Mouse (Mus musculus): ENCODE results near the gene Lysmd3.
"Not testable (repeated sequence)": the region's sequence is repeated elsewhere in the genome, so short reads cannot be mapped to it uniquely, and the experiment has no call there.

Lysmd3 gene

GRCm38 (mm10) chr13:81657351-81658052 lies at the start of gene Lysmd3:
Lysmd3 (plus strand) TSS chr13:81657663.
- peak; percentile 96 to 97 for DNase-seq

GRCm38 (mm10) chr13:81610349-81610748 lies 47.1 kb upstream of the Lysmd3 start:
- no peak for DNase-seq

GRCm38 (mm10) chr13:81627861-81628260 lies 29.6 kb upstream of the Lysmd3 start:
- not testable (repeated sequence) for DNase-seq

DNA sequence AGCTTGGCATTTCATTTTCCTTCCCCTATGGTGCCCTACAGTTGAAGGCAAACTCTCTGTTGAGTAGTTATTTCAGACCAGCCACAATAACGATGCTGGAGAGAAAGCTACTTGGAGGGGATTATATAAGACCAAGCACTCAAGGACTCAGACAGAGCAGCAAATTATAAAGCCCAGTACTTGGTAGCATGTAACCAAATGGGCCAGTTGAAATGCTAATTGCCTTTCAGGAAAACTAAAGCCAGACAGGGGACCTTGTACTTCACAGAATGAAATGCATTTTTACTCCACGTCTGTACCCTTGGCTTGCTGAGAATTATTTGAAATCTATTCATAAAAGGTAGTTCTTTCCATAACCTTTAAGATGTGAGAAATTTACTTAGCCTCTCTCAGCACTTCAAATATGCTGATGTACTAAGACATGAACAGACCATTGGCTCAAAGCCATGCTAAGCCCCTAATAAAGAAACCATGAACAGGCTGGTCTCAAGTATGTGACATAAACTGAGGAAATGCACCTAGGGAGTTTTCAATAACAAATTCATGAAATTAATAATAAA lies 28.8 kb upstream of the Lysmd3 start:
- no peak for DNase-seq

DNA sequence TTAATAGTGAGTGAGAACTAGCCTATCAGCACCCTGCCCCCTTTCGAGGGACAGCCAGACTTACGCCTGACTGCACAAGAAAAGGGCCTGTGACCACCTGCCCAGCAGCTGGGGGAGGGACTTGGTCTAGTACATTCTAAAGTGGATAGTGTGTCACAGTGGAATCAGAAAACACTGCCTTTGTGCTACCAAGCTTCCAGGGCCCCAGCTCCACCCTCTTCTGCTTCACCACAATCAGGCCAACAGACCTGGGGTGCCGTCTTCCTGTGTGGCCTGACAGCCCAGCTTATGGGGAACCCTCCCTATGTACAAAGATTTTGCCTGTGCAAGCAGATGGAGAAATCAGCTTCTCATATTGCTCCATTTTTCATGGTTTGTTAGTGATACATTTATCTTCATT lies 28.1 kb upstream of the Lysmd3 start:
- peak in 1 of 2 experiments; percentile 2 for DNase-seq

- no peak for DNase-seq
These were observed 26.9 kb upstream of the Lysmd3 start for GRCm38 (mm10) chr13:81630566-81630965.

DNA sequence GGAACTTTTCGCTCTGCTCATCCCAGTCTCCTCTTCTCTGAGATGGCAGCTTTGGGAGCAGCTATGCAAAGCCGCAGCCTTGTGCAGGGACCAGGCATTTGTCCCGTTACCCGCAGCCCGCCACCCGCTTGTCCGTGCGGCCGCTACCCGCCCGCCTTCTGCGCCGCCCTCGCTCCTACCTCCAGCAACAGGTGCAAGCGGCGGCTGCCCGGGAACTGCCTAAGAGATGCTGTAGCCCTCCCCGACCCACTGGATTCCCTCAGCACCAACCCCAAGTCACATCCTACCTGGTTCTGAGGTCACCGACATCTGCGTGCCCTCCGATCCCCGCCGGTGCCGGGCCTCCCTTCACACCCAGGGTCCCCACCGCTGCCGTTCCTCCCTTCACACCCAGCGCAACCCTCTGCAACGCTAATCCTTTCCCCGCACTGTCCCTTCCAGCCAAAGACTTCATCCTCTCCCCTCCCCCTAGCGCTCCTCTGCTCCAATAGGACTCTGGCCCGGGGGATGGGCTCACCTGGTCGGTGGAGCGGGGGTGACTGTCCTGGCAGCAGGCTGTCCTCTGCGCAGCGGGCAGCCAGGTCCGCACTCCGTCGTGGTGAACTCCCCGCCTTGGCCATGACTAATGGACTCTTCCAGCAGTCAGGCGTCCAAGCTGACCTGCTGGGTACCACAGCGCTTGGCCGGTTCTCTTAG lies 24.6 kb upstream of the Lysmd3 start, which contains the start of gene Adgrv1:
Adgrv1 (minus strand) TSS at position 435 of the 696 bp plus-strand sequence.
- peak; percentile 87 to 89 for DNase-seq

- DNase-seq: no peak
These were observed 17.8 kb upstream of the Lysmd3 start for GRCm38 (mm10) chr13:81639624-81640023.

- no peak for DNase-seq
These were observed 16.6 kb upstream of the Lysmd3 start for GRCm38 (mm10) chr13:81640881-81641280.

DNA sequence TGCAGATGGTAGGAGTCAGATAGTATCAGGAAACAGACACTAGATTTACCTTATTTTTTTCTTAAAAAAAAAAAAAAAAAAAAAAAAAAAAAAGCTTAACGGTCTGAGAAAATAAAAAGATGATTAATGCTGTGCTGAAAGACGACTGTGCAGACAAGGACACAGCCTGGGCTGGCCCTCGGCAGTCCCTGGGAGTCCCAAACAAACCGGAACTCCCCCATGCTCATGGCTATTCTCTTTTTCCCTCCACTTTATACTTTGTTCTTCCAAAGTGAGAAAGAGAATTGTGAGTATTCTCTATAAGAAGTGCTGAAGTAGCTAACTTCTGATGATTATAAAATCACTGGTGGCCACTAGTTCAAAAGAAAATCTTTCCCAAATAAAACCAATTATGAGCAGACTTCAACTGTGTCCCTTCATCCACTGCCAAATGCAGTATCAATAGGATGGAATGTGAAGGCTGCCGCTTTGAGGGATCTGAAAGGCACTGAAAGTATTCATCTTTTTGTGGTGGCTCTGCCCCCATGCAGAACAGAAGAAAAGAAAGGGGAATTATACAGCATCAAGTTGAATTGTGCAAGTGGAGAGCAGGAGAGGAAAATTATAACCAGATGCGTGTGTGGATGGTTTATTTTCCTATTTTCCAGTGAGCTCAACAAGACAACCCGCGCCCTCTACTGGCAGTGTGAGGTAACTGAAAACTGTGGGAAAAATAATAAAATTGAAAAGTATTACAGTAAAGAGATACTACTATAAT lies 16.0 kb upstream of the Lysmd3 start:
- DNase-seq: peak; percentile 74 to 77

DNA sequence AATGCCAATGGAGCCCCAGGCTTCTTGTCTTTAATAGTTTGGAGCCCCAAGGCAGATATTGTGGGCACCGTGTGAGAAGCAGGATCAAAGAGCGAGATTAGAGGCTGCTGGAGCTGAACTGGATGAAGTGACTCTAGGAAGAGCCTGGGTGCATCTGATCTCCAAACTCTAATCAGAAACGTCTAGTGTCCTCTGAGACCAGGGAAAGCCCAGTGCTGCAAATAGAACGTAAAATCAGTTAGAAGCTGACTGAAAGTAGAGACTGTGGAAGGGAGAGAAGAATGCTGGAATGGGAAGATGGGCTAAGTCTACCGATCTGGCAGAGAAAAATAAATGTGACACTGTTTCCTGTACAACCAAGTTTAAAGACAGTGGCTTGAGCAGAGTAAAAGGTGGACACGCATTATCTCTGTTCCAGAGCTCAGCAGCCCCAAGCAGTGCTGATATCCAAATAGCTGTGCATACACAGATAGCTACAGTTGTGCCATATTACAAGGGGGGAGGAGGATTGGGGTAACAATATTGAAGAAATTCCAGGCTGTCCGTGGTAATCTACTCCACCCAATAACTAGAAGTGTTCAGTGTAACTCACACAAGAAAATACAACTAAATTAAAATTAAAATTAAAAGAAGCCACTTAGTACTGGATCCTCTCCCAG lies 14.8 kb upstream of the Lysmd3 start:
- DNase-seq: no peak

- no peak for DNase-seq
These were observed 13.4 kb upstream of the Lysmd3 start for GRCm38 (mm10) chr13:81644047-81644565.

DNA sequence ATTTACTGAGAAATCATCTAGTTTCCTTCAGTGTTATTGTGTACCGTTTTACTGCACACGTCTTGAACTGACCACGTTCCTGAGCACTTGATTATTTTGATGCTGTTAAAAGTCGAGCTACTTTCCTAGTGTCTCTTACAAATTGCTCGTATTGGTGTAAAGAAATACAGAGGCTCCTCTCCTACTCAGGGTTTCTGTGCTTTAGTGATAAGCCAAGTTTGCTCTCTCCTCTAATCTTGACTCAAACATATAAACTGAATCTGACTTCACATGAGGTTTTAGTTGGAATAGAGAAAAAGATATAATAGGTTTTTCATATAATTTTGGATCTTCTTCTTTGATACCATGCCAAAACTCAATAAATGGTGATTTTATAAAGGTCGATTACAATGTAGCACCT lies 11.1 kb upstream of the Lysmd3 start:
- no peak for DNase-seq

DNA sequence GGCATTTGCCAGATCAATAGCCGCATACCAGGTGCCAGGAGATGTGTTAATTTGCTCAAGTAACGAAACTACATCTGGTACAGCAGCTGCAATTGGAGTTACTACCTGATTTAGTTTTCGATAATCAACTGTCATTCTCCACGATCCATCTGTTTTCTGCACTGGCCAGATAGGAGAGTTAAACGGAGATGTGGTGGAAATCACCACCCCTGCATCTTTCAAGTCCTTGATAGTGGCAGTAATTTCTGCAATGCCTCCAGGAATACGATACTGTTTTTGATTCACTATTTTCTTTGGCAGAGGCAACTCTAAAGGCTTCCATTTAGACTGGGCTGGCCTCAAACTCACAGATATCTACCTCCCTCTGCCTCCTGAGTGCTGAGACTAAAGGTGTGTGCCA lies 7.1 kb upstream of the Lysmd3 start:
- not testable (repeated sequence) for DNase-seq

DNA sequence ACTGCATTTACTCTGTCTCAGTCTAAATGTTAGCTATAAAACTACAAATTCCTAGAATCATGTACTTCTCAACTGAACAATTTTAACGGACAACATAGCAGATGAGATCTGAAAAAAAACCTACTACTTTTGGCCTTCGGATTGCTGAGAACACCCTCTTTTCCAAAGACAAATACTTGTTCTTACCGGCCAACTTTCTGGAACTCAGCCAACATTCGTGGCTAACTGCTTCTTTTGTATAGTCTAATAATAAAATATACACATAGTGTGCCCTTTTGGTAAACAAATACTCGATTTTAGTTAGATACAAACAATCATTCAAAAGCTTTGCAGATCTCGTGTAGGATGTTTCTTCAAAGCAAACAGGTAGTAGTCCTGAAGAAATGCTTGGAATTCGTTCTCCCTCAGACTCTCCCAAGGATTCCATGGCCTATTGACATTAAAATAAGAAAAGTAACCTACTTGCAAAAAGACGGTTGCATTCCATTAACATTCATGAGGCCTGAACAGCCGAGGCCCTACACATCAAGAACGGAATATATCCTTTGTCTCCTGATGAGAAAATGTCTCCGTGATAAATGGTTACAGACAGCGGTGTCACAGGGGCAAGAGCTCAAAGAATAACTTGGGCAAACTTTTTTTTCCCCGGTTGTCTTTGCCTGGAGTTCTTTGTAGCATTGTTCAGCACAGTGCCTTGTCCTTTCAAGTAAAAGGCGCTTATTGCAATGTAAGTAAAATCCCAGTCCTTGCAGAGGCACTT lies 1.2 kb upstream of the Lysmd3 start:
- DNase-seq: peak; percentile 16 to 24

- DNase-seq: peak in 1 of 2 experiments; percentile 14
These were observed 484 bp upstream of the Lysmd3 start for GRCm38 (mm10) chr13:81657008-81657350.

DNA sequence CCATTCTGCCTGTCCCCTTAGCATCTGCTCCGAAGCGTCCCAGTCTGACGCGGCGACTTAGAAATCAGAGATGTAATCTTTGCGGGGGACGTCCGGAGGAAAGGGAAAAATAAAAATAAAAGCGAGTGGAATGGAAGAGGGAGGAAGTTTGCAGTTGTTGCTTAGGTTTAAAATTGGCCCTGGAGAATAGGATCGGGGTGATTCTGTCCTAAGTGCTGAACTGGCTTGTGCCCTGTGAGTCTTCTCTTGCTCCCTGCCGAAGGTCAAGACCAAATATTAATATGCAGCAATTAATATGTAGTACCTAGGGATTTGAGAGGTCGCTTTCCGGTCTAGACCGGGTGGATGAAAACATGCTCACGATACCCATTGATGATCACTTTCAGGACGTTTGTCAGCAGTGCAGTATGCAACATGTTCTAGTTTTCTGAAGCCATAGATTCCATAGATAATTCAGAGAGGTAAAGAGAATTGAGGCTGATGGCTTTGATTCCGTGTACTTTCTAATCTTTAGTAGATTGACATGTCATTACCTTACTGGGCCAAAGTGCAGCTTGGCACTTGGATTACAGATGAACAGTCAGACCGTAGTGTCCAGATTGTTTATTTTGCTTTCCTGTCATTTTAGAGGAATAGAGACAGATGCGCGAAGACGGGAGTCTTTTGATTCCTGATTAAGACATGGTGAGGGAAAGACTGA lies 740 bp downstream of the Lysmd3 start:
- DNase-seq: no peak

DNA sequence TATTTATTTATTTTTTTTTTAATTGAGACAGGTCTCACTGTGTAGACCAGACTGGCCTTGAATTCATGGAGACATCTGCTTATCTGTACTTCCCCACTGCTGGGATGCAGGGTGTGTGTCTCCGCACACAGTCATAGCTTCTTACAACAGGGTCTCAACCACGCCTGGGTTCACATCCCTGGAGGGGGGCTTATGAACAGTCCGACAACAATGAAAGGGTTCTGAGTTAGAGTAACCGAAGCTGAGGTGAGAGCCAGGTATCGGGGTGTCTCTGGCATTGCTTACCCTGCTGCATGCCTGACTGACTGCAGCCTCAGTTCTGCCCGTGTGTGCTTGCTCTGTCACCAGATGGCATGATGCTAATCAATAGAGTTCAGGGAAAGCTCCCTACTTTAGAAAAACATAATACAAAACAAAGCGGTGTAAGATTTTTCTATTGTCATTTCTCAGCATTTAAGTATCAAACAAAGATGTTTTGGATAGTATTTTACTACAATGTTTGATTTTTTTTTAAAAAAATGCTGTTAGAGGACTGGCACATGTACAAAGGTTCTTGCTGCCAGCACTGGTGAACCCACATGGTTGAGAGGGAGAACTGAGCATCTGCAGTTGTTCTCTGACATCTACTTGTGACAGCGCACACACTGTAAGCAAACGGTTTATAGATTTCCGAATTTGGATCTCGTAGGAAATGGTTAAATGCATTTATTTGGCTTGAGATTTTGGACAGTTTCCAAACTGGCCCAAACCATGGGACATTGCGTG lies 6.3 kb downstream of the Lysmd3 start:
- peak; percentile 26 to 57 for DNase-seq

DNA sequence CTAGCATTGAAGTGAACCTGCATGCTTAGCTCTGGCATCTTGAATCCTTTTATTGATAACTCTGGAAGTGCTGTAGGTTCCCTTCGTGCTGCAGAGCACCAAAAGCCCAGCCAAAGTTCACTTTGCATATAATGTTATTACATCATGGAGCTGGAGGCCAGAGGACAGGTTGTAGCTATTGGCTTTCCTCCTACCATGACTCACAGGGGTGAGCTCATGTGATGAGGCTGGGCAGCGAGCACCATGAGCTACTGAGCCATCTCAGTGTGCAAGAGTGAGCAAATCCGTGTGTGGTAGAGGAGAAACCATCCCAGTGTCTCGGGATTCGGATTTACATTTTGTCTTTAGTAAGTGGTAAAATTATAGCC lies 6.9 kb downstream of the Lysmd3 start:
- DNase-seq: peak; percentile 48 to 55

- no peak for DNase-seq
These were observed 10.2 kb downstream of the Lysmd3 start for GRCm38 (mm10) chr13:81667713-81668112.

All from cerebellum, postnatal 14 days (tissue).